Mouse (Mus musculus) heart, postnatal 0 days (tissue): ENCODE measurements around the gene Slc1a3. TPM values are rescaled to one million over a fixed set of nuclear protein-coding genes. Genes with fewer than 3 reads are reported as not detected.

Source experiments
- ATAC-seq: fragments of 200-750 bp; cut with Nextera tagmentation; 2 replicates; pipeline ENCODE4 v1.8.0; 2017; ENCODE audit warnings: low read depth, moderate number of reproducible peaks, moderate library complexity; ENCODE audit not compliant: insufficient read depth
- DNase-seq: peaks from one replicate; pipeline ENCODE4 v3.0.0-alpha.2; 2016; ENCODE audit warnings: low spot score
- H3K27ac ChIP-seq: fragments of 300-500 bp; sonication (generic); 2 replicates; pipeline ENCODE4 v1.5.1; 2014; ENCODE audit warnings: low read depth, mild to moderate bottlenecking
- H3K27me3 ChIP-seq: fragments of 300-500 bp; sonication (generic); 2 replicates; pipeline ENCODE4 v1.6.1; 2014; ENCODE audit warnings: low read length, mixed read lengths; ENCODE audit not compliant: control insufficient read depth, insufficient read depth
- H3K36me3 ChIP-seq: fragments of 300-500 bp; sonication (generic); replicated peaks from 2 replicates; pipeline ENCODE4 v1.6.1; 2014; ENCODE audit warnings: low read length, mixed read lengths; ENCODE audit not compliant: control insufficient read depth, insufficient read depth
- H3K4me1 ChIP-seq: fragments of 300-500 bp; sonication (generic); 2 replicates; pipeline ENCODE4 v1.6.1; 2014; ENCODE audit warnings: antibody characterized with exemption; ENCODE audit not compliant: control insufficient read depth, insufficient read depth
- H3K4me2 ChIP-seq: fragments of 300-500 bp; sonication (generic); 2 replicates; pipeline ENCODE4 v1.6.1; 2014; ENCODE audit warnings: low read depth, mild to moderate bottlenecking, low read length, moderate library complexity
- H3K4me3 ChIP-seq: fragments of 300-500 bp; sonication (generic); 2 replicates; pipeline ENCODE4 v1.5.1; 2014; ENCODE audit warnings: low read depth, low read length
- H3K9ac ChIP-seq: fragments of 300-500 bp; sonication (generic); replicated peaks from 2 replicates; pipeline ENCODE4 v1.6.1; 2014; ENCODE audit warnings: low read depth, low read length, mixed read lengths
- H3K9me3 ChIP-seq: fragments of 300-500 bp; sonication (generic); replicated peaks from 2 replicates; pipeline ENCODE4 v1.6.1; 2016; ENCODE audit warnings: low read length; ENCODE audit not compliant: control insufficient read depth
- CTCF ChIP-seq: IDR thresholded peaks from 2 replicates; pipeline ENCODE4 v1.5.1; 2016; ENCODE audit warnings: antibody characterized with exemption, control low read depth, low read depth
- EP300 ChIP-seq: IDR thresholded peaks from 2 replicates; pipeline ENCODE4 v1.6.1; 2016; ENCODE audit warnings: antibody characterized with exemption, low read depth
- WGBS: fragments of 180-500 bp; shearing (Covaris S2); extraction: QIAGEN DNeasy Blood & Tissue Kit; methylation state at CpG from one replicate; pipeline ENCODE4 v1.1.7; 2014; 5-methylcytosine and 5-hydroxymethylcytosine counted together
- polyA plus RNA-seq: library from polyadenylated mRNA; unstranded; fragments of >200 nt; fragmentation: Nextera tagmentation; extraction: Ambion mirVana; gene quantifications from 2 replicates; pipeline ENCODE4 v1.2.1, GENCODE M21; 2015
- total RNA-seq: library from RNA; depleted of rRNA; stranded (reverse); fragments of >200 nt; gene quantifications from 2 replicates; pipeline ENCODE4 v1.2.3, GENCODE M21; 2014; ENCODE audit warnings: low replicate concordance

Gene Slc1a3
- total and polyA plus RNA-seq, 2 experiments from 2014 or later = 1.3 to 1.8 TPM

- Histone ChIP-seq H3K9ac (no peak overlapping the region), H3K4me2 (no peak overlapping the region), H3K4me3 (no peak overlapping the region), H3K9me3 (no peaks in the 10 kb centered on the region), H3K4me1 (peaks cover 2% of the 10 kb centered on the region; the same call in 1 of the 2 replicates), H3K36me3 (no peaks in the 10 kb centered on the region), H3K27me3 (peaks cover 9% of the 10 kb centered on the region; the same call in 1 of the 2 replicates), H3K27ac (no peak overlapping the region)
- WGBS = 44% methylated on average over 10 of the region's 10 CpGs
- no peak for DNase-seq
- no peak for TF ChIP-seq EP300
- TF ChIP-seq CTCF = no peak
- no peak for ATAC-seq
Observed at GRCm38 (mm10) chr15:8632361-8632760, 78.2 kb downstream of the Slc1a3 start.

- 0 out of 2 replicates have a peak overlapping the region, but pooled peaks have one; percentile 3 for H3K9ac ChIP-seq
- peaks cover 9% of the 10 kb centered on the region; the same call in 1 of the 2 replicates for H3K27me3 ChIP-seq
- WGBS = 0% methylated on average over 13 of the region's 13 CpGs
- ATAC-seq (peak; percentile 88), DNase-seq (peak; percentile 63)
- H3K9me3 ChIP-seq = no peaks in the 10 kb centered on the region
- peak overlapping the region; percentile 40 for H3K4me3 ChIP-seq
- no peaks in the 10 kb centered on the region for H3K36me3 ChIP-seq
- peaks cover 4% of the 10 kb centered on the region; the same call in 1 of the 2 replicates for H3K4me1 ChIP-seq
- TF ChIP-seq CTCF (peak; percentile 81), EP300 (no peak)
- H3K27ac ChIP-seq = no peak overlapping the region
- H3K4me2 ChIP-seq = peak overlapping the region; percentile 74
Observed at GRCm38 (mm10) chr15:8629317-8629831, 81.2 kb downstream of the Slc1a3 start.

GRCm38 (mm10) chr15:8628150-8628549, 82.4 kb downstream of the Slc1a3 start:
- no peaks in the 10 kb centered on the region for H3K9me3 ChIP-seq
- no peaks in the 10 kb centered on the region for H3K36me3 ChIP-seq
- H3K9ac ChIP-seq = no peak overlapping the region
- no peak overlapping the region for H3K27ac ChIP-seq
- peaks cover 9% of the 10 kb centered on the region; the same call in 1 of the 2 replicates for H3K27me3 ChIP-seq
- no peak for TF ChIP-seq EP300
- TF ChIP-seq CTCF = no peak
- ATAC-seq = no peak
- peaks cover 4% of the 10 kb centered on the region; the same call in 1 of the 2 replicates for H3K4me1 ChIP-seq
- no peak for DNase-seq
- H3K4me2 ChIP-seq = no peak overlapping the region
- WGBS = 74% methylated on average over 8 of the region's 8 CpGs
- no peak overlapping the region for H3K4me3 ChIP-seq

- H3K4me3 ChIP-seq = peak overlapping the region; percentile 52
- TF ChIP-seq EP300 (no peak), CTCF (peak; percentile 82)
- peaks cover 9% of the 10 kb centered on the region; the same call in 1 of the 2 replicates for H3K27me3 ChIP-seq
- no peaks in the 10 kb centered on the region for H3K9me3 ChIP-seq
- 2% methylated on average over 15 of the region's 15 CpGs for WGBS
- H3K9ac ChIP-seq = peak overlapping the region; percentile 40; the same call in 1 of the 2 replicates
- peak; percentile 56 for DNase-seq
- peak overlapping the region; percentile 85 for H3K4me2 ChIP-seq
- ATAC-seq = peak; percentile 12; the same call in 1 of the 2 replicates
- no peaks in the 10 kb centered on the region for H3K36me3 ChIP-seq
- peaks cover 4% of the 10 kb centered on the region; the same call in 1 of the 2 replicates for H3K4me1 ChIP-seq
- no peak overlapping the region for H3K27ac ChIP-seq
Observed at GRCm38 (mm10) chr15:8627097-8627537, 83.4 kb downstream of the Slc1a3 start.

- no peak overlapping the region for H3K4me2 ChIP-seq
- TF ChIP-seq CTCF = peak; percentile 92
- no peak for TF ChIP-seq EP300
- peaks cover 7% of the 10 kb centered on the region; the same call in 1 of the 2 replicates for H3K27me3 ChIP-seq
- H3K27ac ChIP-seq = no peak overlapping the region
- DNase-seq = peak; percentile 59
- no peaks in the 10 kb centered on the region for H3K36me3 ChIP-seq
- ATAC-seq = peak; percentile 70
- 30% methylated on average over 7 of the region's 7 CpGs for WGBS
- peaks cover 4% of the 10 kb centered on the region; the same call in 1 of the 2 replicates for H3K4me1 ChIP-seq
- H3K9ac ChIP-seq = no peak overlapping the region
- no peak overlapping the region for H3K4me3 ChIP-seq
- no peaks in the 10 kb centered on the region for H3K9me3 ChIP-seq
Observed at GRCm38 (mm10) chr15:8625370-8625769, 85.2 kb downstream of the Slc1a3 start.
